Mouse (Mus musculus): ENCODE results near the gene Ado. TPM values are rescaled to one million over a fixed set of nuclear protein-coding genes. Genes with fewer than 3 reads are reported as not detected.
A peak's percentile ranks its signal among the peaks of the same experiment; 100 is the strongest.

The Ado gene
- 4.1 and 4.2 TPM in 2 replicates for polyA plus RNA-seq (2011; ENCODE audit: insufficient read depth, insufficient read length, low replicate concordance, missing spikeins)

DNA sequence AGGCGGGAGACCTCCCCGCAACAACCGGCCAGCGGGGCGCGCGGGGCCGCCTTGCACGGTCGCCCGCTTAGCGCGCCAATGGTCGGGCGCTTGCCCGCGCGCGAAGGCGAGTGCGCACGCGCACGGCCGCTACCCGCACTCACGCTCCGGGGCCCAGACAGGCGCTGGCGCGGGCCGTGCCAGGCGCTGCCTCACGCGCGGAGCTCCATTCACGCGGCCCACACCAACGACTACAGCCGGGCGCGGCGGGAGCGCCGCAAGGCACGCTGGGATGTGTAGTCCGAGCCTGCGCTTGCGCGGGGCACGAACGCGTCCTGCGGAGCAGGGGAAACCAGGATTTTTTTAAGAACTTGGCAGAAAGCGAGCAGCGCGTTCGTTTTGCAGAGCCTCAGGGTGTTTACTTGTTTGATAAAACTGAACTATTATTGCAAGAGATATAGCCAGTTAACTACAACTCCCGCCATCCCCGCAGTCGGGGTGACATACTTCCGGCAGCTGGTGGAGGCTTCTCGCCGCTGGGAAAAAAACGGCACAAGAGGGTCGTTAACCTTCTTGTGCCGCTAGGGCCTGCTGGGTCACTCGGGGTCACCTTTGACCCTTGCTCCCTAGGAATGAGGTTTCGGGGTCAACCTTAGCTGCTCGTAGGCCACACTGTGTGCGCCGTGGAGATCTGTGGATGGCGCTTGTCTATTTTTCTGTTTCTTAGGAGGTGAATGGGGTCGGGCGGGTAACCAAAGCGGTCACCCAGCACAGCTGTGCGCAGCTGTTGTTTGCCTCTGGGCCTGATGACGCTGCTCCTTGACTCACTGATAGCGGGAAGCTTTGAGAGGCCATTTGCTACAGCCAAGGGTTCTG, at the start of gene Ado:
Ado (minus strand) TSS at position 79 of the 855 bp plus-strand sequence.
- TF ChIP-seq POLR2A (IDR thresholded peaks at IDR 0.05; ENCODE audit: borderline replicate concordance, control insufficient read depth, low read depth, low read length) (peak; percentile 57; the same call in 1 of the 2 replicates), CTCF (IDR thresholded peaks at IDR 0.05; ENCODE audit: control insufficient read depth, insufficient read depth, low read length) (peak; percentile 26; the same call in 1 of the 2 replicates)
- WGBS, result under 1% methylated on average over 79 of the region's 79 CpGs
- Histone ChIP-seq H3K4me1 (ENCODE audit: control insufficient read depth, insufficient read depth, low read length) (peaks cover 2% of the 10 kb centered on the region), H3K27ac (ENCODE audit: control insufficient read depth, insufficient read depth, low read depth, low read length, poor library complexity) (peak within 1 kb of the TSS; percentile 84), H3K4me3 (replicated peaks; ENCODE audit: control insufficient read depth, low read depth, low read length) (peak within 1 kb of the TSS; percentile 95)

DNA sequence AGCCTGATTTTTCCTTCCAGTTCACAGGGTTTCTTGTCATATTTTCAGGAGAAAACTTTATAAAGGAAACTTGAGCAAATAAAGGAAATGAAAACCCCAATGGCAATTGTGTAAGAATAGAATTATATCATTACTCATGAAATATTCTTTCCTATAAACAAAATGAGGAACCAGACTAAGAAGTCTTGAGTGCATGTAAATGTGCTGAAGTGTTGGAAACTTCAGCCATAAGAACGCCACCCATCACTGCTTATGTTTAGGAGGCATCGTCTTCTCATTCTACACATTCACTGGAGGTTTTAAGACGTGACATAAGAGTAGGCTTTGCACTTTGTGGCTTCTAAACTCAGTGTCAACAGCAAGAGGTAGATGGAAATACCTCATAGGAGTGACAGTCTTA, 46.5 kb upstream of the Ado start:
- TF ChIP-seq POLR2A (IDR thresholded peaks at IDR 0.05; ENCODE audit: borderline replicate concordance, control insufficient read depth, low read depth, low read length) (no peak), CTCF (IDR thresholded peaks at IDR 0.05; ENCODE audit: control insufficient read depth, insufficient read depth, low read length) (no peak)
- H3K4me3 ChIP-seq (replicated peaks; ENCODE audit: control insufficient read depth, low read depth, low read length), result no peak overlapping the region
- WGBS, result 42% methylated on average over 3 of the region's 3 CpGs
- H3K4me1 ChIP-seq (ENCODE audit: control insufficient read depth, insufficient read depth, low read length), result peaks cover 2% of the 10 kb centered on the region
- no peak overlapping the region for H3K27ac ChIP-seq (ENCODE audit: control insufficient read depth, insufficient read depth, low read depth, low read length, poor library complexity)

DNA sequence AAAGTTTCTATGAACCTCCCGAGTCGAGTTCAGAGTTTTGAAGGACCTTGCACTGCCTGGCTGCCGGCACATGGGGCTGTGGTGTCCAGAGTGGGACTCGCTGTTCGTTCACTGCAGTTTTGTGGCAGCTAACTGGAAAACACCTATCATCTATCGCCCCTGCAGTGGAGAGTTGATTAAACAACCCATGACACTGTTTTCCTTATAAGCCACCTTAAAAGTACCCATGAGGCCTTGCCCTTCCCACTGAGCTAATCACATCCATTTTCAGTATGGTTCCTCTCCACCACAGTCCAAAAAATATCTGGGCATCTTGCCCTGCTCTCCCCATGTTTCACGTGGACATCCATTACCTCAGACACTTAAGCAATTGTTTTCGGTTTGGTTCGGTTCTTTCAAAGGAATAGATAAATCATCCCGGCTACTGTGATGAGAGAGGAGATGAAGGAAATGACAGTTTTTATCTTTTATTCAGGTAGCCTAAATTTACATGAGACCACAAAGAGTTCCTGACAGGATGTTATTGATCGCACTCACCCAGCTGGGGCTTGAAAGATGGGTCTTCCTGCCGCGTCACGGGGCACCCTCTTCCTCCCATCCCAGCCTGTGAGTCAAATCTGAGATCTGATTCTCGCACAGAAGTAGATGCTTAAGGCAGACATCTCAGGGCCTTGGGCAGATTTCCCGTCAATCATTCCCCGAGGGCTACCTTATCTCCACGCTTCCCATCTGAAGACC, 37.3 kb upstream of the Ado start:
- WGBS, result 68% methylated on average over 18 of the region's 18 CpGs
- Histone ChIP-seq H3K27ac (ENCODE audit: control insufficient read depth, insufficient read depth, low read depth, low read length, poor library complexity) (no peak overlapping the region), H3K4me1 (ENCODE audit: control insufficient read depth, insufficient read depth, low read length) (peaks cover 5% of the 10 kb centered on the region), H3K4me3 (replicated peaks; ENCODE audit: control insufficient read depth, low read depth, low read length) (no peak overlapping the region)
- TF ChIP-seq POLR2A (IDR thresholded peaks at IDR 0.05; ENCODE audit: borderline replicate concordance, control insufficient read depth, low read depth, low read length), result no peak
- TF ChIP-seq CTCF (IDR thresholded peaks at IDR 0.05; ENCODE audit: control insufficient read depth, insufficient read depth, low read length), result no peak

GRCm38 (mm10) chr10:67581698-67582285, 33.0 kb upstream of the Ado start:
- TF ChIP-seq CTCF (IDR thresholded peaks at IDR 0.05; ENCODE audit: control insufficient read depth, insufficient read depth, low read length), result no peak
- no peak for TF ChIP-seq POLR2A (IDR thresholded peaks at IDR 0.05; ENCODE audit: borderline replicate concordance, control insufficient read depth, low read depth, low read length)
- peaks cover 5% of the 10 kb centered on the region for H3K4me1 ChIP-seq (ENCODE audit: control insufficient read depth, insufficient read depth, low read length)
- no peak overlapping the region for H3K4me3 ChIP-seq (replicated peaks; ENCODE audit: control insufficient read depth, low read depth, low read length)
- 6% methylated on average over 12 of the region's 12 CpGs for WGBS
- H3K27ac ChIP-seq (ENCODE audit: control insufficient read depth, insufficient read depth, low read depth, low read length, poor library complexity), result no peak overlapping the region

- H3K4me1 ChIP-seq (ENCODE audit: control insufficient read depth, insufficient read depth, low read length), result peaks cover 5% of the 10 kb centered on the region
- WGBS, result 72% methylated on average over 4 of the region's 4 CpGs
- no peak overlapping the region for H3K27ac ChIP-seq (ENCODE audit: control insufficient read depth, insufficient read depth, low read depth, low read length, poor library complexity)
- H3K4me3 ChIP-seq (replicated peaks; ENCODE audit: control insufficient read depth, low read depth, low read length), result no peak overlapping the region
- TF ChIP-seq CTCF (IDR thresholded peaks at IDR 0.05; ENCODE audit: control insufficient read depth, insufficient read depth, low read length) (no peak), POLR2A (IDR thresholded peaks at IDR 0.05; ENCODE audit: borderline replicate concordance, control insufficient read depth, low read depth, low read length) (no peak)
Observed at GRCm38 (mm10) chr10:67579830-67580229, 31.1 kb upstream of the Ado start.

DNA sequence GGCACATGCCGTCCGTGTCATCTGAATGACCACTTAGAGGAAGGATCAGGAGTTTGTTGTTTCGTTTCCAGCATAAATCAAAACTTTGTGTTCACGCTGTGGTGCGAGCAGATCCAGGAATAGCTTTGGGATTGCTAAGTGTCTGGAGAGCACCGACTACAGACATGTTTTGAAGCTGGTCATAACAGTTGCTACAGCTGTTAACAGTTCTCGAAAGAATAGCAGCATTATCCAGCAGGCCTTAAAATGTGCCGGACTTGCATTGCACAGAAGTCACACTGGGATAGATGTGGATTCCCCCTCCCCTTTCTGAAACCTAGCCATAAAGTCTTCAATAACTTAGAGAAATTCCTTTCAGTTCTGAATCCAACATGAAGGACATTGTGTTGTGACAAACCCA, 24.6 kb upstream of the Ado start:
- 82% methylated on average over 8 of the region's 8 CpGs for WGBS
- TF ChIP-seq CTCF (IDR thresholded peaks at IDR 0.05; ENCODE audit: control insufficient read depth, insufficient read depth, low read length) (no peak), POLR2A (IDR thresholded peaks at IDR 0.05; ENCODE audit: borderline replicate concordance, control insufficient read depth, low read depth, low read length) (no peak)

DNA sequence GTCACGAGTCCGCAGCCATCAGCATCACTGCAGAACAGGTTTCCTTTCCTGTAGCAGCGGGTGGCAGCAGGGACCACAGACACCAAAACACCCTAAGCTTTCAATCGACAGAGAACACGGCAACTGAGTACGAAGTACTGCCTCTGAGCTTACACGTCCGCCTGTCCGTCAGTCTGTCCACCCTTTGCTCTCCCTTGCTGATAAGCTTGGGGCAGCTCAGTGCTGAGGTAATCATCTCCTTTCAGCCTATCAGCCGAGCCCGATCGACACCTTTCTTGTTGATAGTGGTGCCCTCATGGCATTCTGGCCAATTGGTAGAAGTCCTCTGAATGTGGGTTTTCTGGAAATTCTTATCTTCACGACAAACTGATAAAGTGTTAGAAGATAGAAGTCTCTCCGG, 22.7 kb upstream of the Ado start:
- Histone ChIP-seq H3K4me1 (ENCODE audit: control insufficient read depth, insufficient read depth, low read length) (no peaks in the 10 kb centered on the region; the same call in 1 of the 2 replicates), H3K27ac (ENCODE audit: control insufficient read depth, insufficient read depth, low read depth, low read length, poor library complexity) (no peak overlapping the region), H3K4me3 (replicated peaks; ENCODE audit: control insufficient read depth, low read depth, low read length) (no peak overlapping the region)
- WGBS, result 76% methylated on average over 14 of the region's 14 CpGs
- TF ChIP-seq CTCF (IDR thresholded peaks at IDR 0.05; ENCODE audit: control insufficient read depth, insufficient read depth, low read length) (no peak), POLR2A (IDR thresholded peaks at IDR 0.05; ENCODE audit: borderline replicate concordance, control insufficient read depth, low read depth, low read length) (no peak)

More for the DNA sequence above, 24.6 kb upstream of the Ado start:
- no peak overlapping the region for H3K27ac ChIP-seq (ENCODE audit: control insufficient read depth, insufficient read depth, low read depth, low read length, poor library complexity)
- no peak overlapping the region for H3K4me3 ChIP-seq (replicated peaks; ENCODE audit: control insufficient read depth, low read depth, low read length)
- H3K4me1 ChIP-seq (ENCODE audit: control insufficient read depth, insufficient read depth, low read length), result no peaks in the 10 kb centered on the region

- Histone ChIP-seq H3K4me3 (replicated peaks; ENCODE audit: control insufficient read depth, low read depth, low read length) (no peak overlapping the region), H3K4me1 (ENCODE audit: control insufficient read depth, insufficient read depth, low read length) (no peaks in the 10 kb centered on the region; the same call in 1 of the 2 replicates), H3K27ac (ENCODE audit: control insufficient read depth, insufficient read depth, low read depth, low read length, poor library complexity) (no peak overlapping the region)
- TF ChIP-seq POLR2A (IDR thresholded peaks at IDR 0.05; ENCODE audit: borderline replicate concordance, control insufficient read depth, low read depth, low read length) (no peak), CTCF (IDR thresholded peaks at IDR 0.05; ENCODE audit: control insufficient read depth, insufficient read depth, low read length) (no peak)
- WGBS, result 42% methylated on average over 7 of the region's 7 CpGs
Observed at GRCm38 (mm10) chr10:67569539-67569938, 20.8 kb upstream of the Ado start.

Measured in bone marrow, adult 2 months (tissue).